Mouse (Mus musculus) left cerebral cortex, adult 18-20 months (tissue): ENCODE measurements around the gene Gm8126. TPM values are rescaled to one million over a fixed set of nuclear protein-coding genes. Genes with fewer than 3 reads are reported as not detected.
"Not testable (repeated sequence)": the region's sequence is repeated elsewhere in the genome, so short reads cannot be mapped to it uniquely, and the experiment has no call there.

ENCODE experiments used
- DNase-seq, 2 experiments: peaks; one replicate each; pipeline ENCODE4 v3.0.0; 2021 to 2022; ENCODE audit warnings: low spot score in 2 of 2, mixed read lengths in 1 of 2
- long read RNA-seq, 2 experiments: library from polyadenylated mRNA; stranded (forward); transcript quantifications; one replicate each; pipeline ENCODE4 v2.0.0; 2021
- total RNA-seq, 2 experiments: library from RNA; stranded (reverse); gene quantifications; 2 replicates each; pipeline ENCODE4 v1.2.3; 2021

The Gm8126 gene
- total RNA-seq: 1 to 10 TPM; 1.1 to 1.8 TPM
- long read RNA-seq, experiment 1, partial matches to known transcripts: 0 of 1 reads
- long read RNA-seq, experiment 1, other reads (novel, unspliced or antisense): 1 of 1 reads
- long read RNA-seq, experiment 2: 0 reads

- not testable (repeated sequence) for DNase-seq
Measured at GRCm38 (mm10) chr14:43258349-43258748, at the start of gene Gm8126. Gene Gm8126, plus strand, starts transcription at chr14:43258649.

GRCm38 (mm10) chr14:43235204-43235603, 23.2 kb upstream of the Gm8126 start, which contains the start of gene Gm8122:
Gene Gm8122, minus strand, starts transcription at chr14:43235304.
- DNase-seq: not testable (repeated sequence)

GRCm38 (mm10) chr14:43237769-43238168, 20.7 kb upstream of the Gm8126 start:
- DNase-seq: not testable (repeated sequence)

GRCm38 (mm10) chr14:43249611-43250170, 8.8 kb upstream of the Gm8126 start:
- not testable (repeated sequence) for DNase-seq

- not testable (repeated sequence) for DNase-seq
Measured at GRCm38 (mm10) chr14:43250549-43251253, 7.7 kb upstream of the Gm8126 start.

GRCm38 (mm10) chr14:43256511-43256910, 1.9 kb upstream of the Gm8126 start:
- not testable (repeated sequence) for DNase-seq

- DNase-seq: not testable (repeated sequence)
Measured at GRCm38 (mm10) chr14:43263421-43263820, 5.0 kb downstream of the Gm8126 start.

GRCm38 (mm10) chr14:43268521-43269084, 10.2 kb downstream of the Gm8126 start:
- peak in 1 of 2 experiments; percentile 23 for DNase-seq

GRCm38 (mm10) chr14:43269211-43269610, 10.8 kb downstream of the Gm8126 start:
- not testable (repeated sequence) for DNase-seq

- not testable (repeated sequence) for DNase-seq
Measured at GRCm38 (mm10) chr14:43273161-43273560, 14.7 kb downstream of the Gm8126 start.

GRCm38 (mm10) chr14:43274986-43275511, 16.6 kb downstream of the Gm8126 start, which contains the start of gene Gm9732:
Gene Gm9732, plus strand, starts transcription at chr14:43275036.
- DNase-seq: peak in 1 of 2 experiments; percentile 18

- DNase-seq: not testable (repeated sequence)
Measured at GRCm38 (mm10) chr14:43275752-43276151, 17.3 kb downstream of the Gm8126 start.

GRCm38 (mm10) chr14:43277468-43277867, 19.0 kb downstream of the Gm8126 start:
- DNase-seq: not testable (repeated sequence)

GRCm38 (mm10) chr14:43278146-43278545, 19.7 kb downstream of the Gm8126 start:
- not testable (repeated sequence) for DNase-seq

GRCm38 (mm10) chr14:43278681-43279080, 20.2 kb downstream of the Gm8126 start:
- peak; percentile 70 to 84 for DNase-seq

- DNase-seq: not testable (repeated sequence)
Measured at GRCm38 (mm10) chr14:43293503-43293902, 35.1 kb downstream of the Gm8126 start, which contains the start of gene Gm8127. Gene Gm8127, minus strand, starts transcription at chr14:43293832.

Other genes with a start within 250 kb of the Gm8126 start
- gene Gm10376, start 243.0 kb upstream of the Gm8126 start, total RNA-seq: not detected
- gene Gm8094, start 182.0 kb upstream of the Gm8126 start, total RNA-seq: under 1 TPM in 1 of 2 experiments, not detected in 1; 0.23 TPM
- gene Gm8104, start 158.0 kb upstream of the Gm8126 start, total RNA-seq: under 1 TPM; 0.61 to 0.91 TPM
- gene Gm7233, start 78.8 kb upstream of the Gm8126 start, total RNA-seq: 1 to 10 TPM in 1 of 2 experiments, under 1 TPM in 1; 0.93 to 1.3 TPM
- gene Gm8122, start 23.3 kb upstream of the Gm8126 start, total RNA-seq: not detected
- gene Gm9732, start 16.4 kb downstream of the Gm8126 start, total RNA-seq: under 1 TPM in 1 of 2 experiments, not detected in 1; 0.47 TPM
- gene Gm8127, start 35.2 kb downstream of the Gm8126 start, total RNA-seq: not detected
- under 1 TPM in 1 of 2 experiments, not detected in 1; 0.59 TPM for gene 1700001F09Rik, start 89.2 kb downstream of the Gm8126 start, total RNA-seq
- not detected for gene Gm8138, start 157.7 kb downstream of the Gm8126 start, total RNA-seq